Mouse (Mus musculus): ENCODE results near the gene Tmigd3.

DNA sequence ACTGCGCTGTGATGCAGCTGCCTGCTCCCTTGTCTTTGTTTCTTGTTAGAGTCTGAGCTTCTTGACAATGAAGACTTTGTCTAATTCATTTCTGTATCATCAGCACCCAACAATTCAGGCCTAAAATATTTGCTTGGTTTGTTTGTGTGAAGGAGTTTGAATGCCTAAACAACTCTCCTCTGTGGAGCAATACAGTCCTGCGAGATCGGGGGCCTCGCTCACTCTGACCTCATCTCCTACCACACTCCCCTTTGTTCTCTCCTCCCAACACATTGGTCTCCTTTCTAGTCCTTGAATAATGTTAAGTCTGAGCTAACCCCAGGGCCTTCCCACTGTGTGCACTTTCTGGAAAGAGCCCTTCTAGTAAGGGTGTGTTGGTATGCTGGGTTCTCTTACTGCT lies 15.9 kb upstream of the Tmigd3 start:
- no peak for TF ChIP-seq CTCF (IDR thresholded peaks at IDR 0.05; ENCODE audit: extremely low read depth, insufficient read depth, insufficient read length, insufficient replicate concordance)
- TF ChIP-seq POLR2A (IDR thresholded peaks at IDR 0.05; ENCODE audit: low read depth, low read length): no peak
